Mouse (Mus musculus): ENCODE data around the gene Fez2. TPM values are rescaled to one million over a fixed set of nuclear protein-coding genes. Genes with fewer than 3 reads are reported as not detected.

The Fez2 gene
- total RNA-seq, 2 experiments from 2014 or later = 70.5 to 81.7 TPM

GRCm38 (mm10) chr17:78415255-78415654, 2.7 kb downstream of the Fez2 start:
- intact Hi-C loops (cut with DNase I) = loop anchor here (5.0 kb wide), 1 partner anchor 213 kb away; the partner anchor contains the start of gene Crim1
- no peak for DNase-seq

GRCm38 (mm10) chr17:78409900-78410299, 8.1 kb downstream of the Fez2 start:
- intact Hi-C loops (cut with DNase I) = loop anchor here (5.0 kb wide), 1 partner anchor 158 kb away; no protein-coding TSS in a partner anchor
- DNase-seq = no peak

DNA sequence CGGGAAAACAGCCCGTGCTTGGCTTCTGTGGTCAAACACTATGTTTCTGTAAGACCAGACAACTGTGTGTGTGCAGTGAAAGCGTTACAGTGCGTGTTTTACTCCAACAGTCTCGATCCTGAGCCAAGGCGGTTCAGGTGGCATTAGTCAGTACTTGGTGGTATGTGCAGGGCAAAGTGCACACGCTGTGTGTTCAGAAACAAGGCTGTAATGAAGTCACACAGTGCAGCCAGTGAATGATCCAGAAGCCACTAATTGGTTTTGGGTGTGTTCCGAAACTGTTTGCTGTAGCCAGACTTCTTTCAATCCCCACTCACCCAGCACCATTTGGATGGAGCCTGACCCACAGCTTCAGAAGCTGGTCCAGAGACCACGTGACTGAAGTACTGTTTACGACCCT, 9.6 kb downstream of the Fez2 start:
- intact Hi-C loops (cut with DNase I) = no loop called here

GRCm38 (mm10) chr17:78407581-78407980, 10.4 kb downstream of the Fez2 start:
- intact Hi-C loops (cut with DNase I) = loop anchor here (2.0 kb wide), 1 partner anchor 45 kb away; no protein-coding TSS in a partner anchor
- DNase-seq = no peak

More for the DNA sequence above, 9.6 kb downstream of the Fez2 start:
- DNase-seq = no peak

DNA sequence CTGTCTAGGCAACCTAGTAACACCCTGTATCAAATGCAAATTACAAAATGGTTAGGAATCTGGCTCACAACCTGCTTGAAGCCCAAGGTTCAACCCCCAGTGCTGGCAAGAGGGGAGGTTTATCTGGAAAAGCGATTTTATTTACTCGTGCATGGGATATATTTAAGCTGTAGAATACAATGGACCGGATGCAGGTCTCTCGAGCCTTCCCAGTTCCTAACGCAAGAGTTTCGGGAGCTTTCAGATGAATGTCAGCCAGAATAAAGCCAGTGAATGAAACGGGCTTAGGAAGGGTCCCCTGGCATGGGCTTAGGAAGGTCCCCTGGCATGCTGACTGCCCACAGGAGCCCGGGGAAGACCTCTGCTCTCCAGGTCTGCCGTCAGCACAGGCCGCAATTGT, 11.1 kb downstream of the Fez2 start:
- intact Hi-C loops (cut with DNase I) = loop anchor here (2.0 kb wide), 1 partner anchor 44 kb away; no protein-coding TSS in a partner anchor
- DNase-seq = no peak

DNA sequence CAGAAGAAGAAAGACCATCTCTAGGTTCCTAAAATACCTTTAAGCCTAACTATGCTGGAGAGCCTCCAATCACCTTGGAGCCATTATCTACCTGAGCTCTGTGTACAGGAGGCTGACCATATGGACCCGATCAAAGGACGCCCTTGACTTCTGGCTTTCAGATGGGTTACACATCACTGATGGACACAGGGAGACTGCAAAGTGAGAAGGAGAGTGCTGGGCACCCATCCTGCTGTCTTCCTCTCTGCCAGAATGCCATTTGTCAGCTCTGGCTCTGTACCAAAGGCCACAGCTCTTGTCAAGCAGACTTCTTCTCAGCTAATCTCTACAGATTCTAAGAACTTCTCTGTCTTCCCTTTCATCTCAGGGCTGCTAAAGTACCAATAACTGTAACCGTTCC, 12.6 kb downstream of the Fez2 start:
- intact Hi-C loops (cut with DNase I) = no loop called here
- no peak for DNase-seq

DNA sequence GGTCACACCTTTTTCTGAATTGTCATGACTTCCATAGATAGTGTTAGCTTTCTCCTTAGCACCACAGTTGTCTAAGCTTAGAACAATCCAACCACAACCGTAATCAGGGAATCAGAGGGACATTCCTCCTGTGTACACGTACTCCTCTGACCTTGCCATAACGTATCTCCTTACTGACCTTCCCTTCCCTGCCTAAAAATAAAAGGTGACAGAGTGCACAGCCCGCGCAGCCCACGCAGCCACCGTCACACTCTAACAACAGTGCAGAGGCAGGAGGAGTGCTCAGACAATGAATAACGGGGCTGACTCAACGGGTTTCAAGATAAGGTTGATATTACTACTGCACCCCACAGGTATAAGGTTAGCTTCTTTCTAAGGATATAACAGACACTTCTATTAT, 14.1 kb downstream of the Fez2 start:
- intact Hi-C loops (cut with DNase I) = no loop called here
- DNase-seq = no peak

- intact Hi-C loops (cut with DNase I) = no loop called here
Measured at GRCm38 (mm10) chr17:78403229-78403628, 14.7 kb downstream of the Fez2 start.

DNA sequence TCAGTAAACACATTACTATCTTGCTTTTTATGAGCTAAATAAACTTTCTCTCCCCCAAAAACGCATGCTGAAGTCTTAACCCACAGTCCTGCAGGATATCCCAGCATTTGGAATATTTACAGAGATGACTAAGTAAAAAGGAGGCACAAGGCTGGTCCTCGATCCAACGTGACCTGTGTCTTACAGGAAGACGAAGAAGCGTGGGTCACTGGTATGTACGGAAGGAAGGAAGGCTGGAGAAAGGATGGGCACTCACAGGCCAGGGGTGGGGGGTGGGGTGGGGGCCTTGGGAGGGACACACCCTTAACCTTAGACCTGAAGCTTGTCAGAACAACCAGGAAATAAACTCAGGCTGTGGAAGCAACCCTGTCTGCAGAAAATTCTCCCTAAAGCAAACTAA, 15.8 kb downstream of the Fez2 start:
- intact Hi-C loops (cut with DNase I) = no loop called here
- no peak for DNase-seq

More at GRCm38 (mm10) chr17:78403229-78403628, 14.7 kb downstream of the Fez2 start:
- DNase-seq = no peak

DNA sequence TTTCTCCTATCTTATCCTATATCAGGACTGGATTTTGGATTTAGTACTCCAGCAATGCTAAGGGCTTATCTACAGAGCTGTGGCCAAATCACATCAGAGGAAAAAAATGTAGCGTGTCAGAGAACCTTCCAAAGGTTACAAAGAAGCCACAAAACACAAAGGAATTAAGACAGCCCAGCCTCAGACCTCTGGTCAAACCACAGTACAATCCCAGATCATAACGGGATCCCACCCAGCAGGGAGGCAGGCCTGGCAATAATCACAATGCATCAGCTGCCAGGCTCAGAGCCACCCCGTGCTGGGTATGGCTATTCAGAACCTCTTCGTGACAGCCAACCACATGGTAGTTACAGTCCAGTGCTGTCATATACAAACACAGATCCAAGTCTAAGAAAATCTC, 16.2 kb downstream of the Fez2 start:
- intact Hi-C loops (cut with DNase I) = no loop called here
- DNase-seq = no peak

DNA sequence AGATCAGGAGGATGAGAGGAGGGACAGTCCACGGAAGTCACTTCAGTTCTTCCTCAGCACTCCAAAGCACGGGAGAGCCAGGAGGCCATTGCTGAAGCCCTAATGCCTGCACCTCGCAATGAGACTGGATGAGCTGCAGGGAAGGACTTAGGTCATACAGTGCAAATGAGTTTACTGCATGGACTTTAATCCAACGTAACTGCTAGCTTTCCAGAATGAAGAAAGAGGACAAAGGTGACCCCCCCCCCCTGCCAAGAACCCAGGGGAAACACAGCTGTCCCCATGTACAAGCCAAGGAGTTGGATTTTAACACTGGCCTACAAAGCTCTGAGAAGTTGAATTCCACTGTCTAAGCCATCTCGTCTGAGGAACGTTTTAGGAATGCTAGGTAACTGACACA, 16.6 kb downstream of the Fez2 start:
- intact Hi-C loops (cut with DNase I) = no loop called here
- DNase-seq = no peak

DNA sequence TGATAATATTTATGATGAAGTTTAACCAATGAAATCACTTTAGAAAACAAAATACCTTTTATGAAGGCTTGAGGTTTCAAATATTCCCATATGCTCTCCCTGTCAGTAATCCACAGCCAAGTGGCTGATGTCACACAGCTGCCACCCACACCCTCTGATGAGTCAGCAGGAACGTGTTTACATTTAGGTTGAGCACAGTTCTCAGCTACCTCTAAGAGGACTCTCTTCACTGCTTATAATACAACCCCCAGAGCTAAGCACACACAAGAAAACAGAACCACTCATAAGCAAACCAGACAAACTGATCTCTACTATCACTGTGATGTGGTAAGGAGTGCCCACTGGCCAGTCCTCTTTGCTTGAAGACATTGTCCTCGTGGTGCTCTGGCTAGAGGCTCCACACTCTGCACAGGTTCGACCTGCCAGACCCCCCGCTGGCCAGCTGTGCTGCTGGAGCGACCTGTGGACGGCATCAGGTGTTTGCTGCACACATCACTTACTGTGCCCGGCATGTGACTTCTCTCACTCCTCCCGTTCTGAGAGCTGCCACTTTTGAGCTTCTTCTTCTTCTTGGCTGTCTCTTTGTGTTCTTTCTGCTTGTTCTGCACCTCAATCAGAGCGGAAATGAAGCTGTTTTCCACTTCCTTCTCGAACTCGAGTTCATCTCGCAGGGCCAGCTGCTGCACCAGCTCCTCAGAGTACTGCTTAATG, 17.7 kb downstream of the Fez2 start:
- no peak for DNase-seq
- intact Hi-C loops (cut with DNase I) = no loop called here

- intact Hi-C loops (cut with DNase I) = no loop called here
- DNase-seq = no peak
Measured at GRCm38 (mm10) chr17:78392401-78393087, 25.4 kb downstream of the Fez2 start.

GRCm38 (mm10) chr17:78389573-78389972, 28.4 kb downstream of the Fez2 start:
- DNase-seq = no peak
- intact Hi-C loops (cut with DNase I) = no loop called here

DNA sequence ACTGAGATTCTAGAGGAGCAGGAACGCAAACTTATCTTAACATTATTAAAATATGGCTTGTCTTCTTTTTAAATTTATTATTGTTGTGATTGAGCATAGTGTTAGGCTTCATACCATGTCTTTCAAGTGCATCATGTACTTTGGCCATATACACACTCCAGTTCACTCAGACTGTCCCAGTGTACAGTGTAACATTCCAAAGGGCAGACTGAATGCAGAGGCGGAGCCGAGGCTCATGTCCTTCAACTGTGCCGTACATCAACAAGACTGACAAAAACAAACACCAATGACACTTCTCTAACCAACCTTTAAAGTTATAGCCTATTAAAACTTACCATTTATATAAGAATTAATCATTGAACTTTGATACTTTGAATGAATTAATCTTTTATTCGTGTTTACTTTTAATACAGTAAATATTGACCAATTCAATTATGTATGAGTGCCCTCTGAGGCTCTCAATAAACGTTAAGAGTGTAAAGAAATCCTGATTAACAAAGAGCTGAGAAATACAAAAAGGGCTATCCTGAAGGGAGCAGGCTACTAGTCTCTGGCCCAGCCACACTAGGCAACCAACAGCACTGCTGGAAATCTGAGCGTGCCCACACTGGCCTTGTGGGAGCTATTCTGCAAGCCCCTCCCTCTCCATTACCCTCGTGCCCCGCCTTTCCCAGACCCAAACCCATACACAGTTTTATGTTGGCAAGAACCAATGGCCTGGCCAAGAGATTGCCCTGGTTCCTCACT, 29.7 kb downstream of the Fez2 start:
- DNase-seq = no peak
- intact Hi-C loops (cut with DNase I) = no loop called here

DNA sequence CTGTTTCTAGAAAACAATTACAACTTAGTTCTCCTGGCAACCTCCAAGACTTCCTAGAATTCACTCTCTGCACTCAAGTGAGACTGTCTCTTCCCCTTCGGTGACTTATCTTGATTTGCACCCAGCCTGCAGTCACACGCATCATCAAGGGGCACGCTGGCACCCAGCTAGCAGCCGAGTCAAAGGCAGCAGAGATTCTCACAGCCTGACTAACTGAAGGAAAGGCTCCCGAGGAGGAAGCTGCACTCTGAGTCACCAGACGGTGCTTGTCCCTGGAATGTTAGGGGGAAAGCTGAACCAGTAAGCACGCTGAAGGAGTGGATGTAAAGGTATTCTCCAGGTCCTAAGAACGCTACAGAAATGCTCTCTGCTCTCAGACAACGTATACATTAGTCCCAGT, 30.3 kb downstream of the Fez2 start:
- intact Hi-C loops (cut with DNase I) = no loop called here
- DNase-seq = no peak

GRCm38 (mm10) chr17:78382321-78382720, 35.6 kb downstream of the Fez2 start:
- intact Hi-C loops (cut with DNase I) = no loop called here
- DNase-seq = no peak

DNA sequence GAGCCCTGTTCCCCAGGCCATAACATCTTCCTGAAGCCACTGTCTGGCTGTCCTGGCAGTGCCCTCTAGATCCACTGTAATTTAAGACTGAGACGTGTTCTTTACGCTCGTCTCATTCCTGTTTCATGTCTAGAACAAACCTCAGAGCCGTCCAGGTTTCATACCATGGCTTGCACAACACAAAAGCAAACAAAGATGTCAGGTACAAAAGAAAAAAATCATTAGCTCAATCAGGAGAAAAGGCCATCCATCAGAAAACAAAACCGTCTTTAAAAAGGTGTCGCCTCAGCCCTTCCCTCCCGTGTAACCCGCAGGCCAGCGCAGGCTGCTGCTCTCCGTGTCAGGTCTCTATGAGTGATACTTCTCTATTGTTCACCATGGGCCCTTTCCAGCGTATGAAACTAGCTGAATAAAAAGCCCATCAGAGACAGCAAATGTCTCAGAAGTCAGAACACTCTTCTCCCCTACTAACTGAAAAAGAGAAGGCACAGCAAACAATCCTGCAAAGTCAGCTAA, 38.2 kb downstream of the Fez2 start:
- DNase-seq = no peak
- intact Hi-C loops (cut with DNase I) = loop anchor here (5.0 kb wide), 1 partner anchor 73 kb away; no protein-coding TSS in a partner anchor

DNA sequence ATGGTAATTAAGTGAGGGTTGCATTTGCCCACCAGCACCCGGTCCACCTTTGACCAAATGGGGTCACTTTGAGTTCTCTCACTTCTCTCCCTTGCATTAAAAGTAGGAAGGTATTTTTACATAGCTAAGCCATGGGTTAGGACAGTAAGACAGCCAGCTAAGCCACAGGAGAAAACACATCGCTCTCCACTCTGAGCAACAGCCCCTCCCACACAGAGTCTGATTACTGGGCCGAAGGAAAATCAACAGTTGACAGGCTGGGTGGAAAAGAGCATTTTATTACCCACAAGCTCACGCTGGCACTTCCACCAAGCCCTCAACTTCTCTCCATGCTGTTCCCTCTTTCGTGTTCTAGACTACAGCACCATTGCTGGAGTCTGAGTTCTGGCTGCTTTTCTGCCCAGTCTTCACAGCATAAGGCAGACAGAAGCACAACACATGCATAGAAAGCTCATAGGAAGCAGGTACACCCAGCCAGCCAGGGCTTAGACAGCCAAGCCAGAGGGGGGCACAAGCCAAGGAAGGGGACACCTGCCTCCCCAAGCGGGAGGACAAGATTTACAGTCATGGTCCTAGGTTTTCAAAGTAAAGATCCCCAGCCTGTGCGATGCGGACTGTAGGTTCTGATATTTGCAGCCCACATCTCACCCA, 38.7 kb downstream of the Fez2 start:
- intact Hi-C loops (cut with DNase I) = loop anchor here (5.0 kb wide), 1 partner anchor 73 kb away; no protein-coding TSS in a partner anchor
- DNase-seq = no peak

DNA sequence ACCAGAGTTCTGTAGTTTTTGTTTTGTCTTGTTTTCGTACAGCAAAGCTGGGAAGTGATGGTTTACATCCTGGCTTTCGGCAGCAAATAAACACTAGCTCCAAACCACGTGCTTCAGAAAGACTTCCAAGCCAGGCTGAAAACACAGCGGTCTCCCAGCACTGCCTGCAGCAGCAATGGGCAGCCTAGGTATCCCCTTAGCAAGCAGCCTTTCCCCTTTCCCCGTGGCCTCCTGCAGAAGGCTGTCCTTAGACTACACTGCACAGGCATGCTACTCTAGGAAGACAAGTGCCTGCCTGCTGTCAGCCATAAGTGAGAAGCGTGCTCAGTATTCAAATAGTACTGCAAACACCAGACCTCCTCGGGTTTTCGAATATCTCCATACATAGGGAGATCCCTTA, 41.4 kb downstream of the Fez2 start:
- DNase-seq = no peak
- intact Hi-C loops (cut with DNase I) = loop anchor here (5.0 kb wide), 1 partner anchor 76 kb away; no protein-coding TSS in a partner anchor

Measured in heart, postnatal 36 days (tissue).